Mouse (Mus musculus): ENCODE results near the gene Foxp1.

The Foxp1 gene

GRCm38 (mm10) chr6:99439878-99440361 lies 82.6 kb downstream of the Foxp1 start:
- no peak for DNase-seq (ENCODE audit: low spot score in 2 of 2)

DNA sequence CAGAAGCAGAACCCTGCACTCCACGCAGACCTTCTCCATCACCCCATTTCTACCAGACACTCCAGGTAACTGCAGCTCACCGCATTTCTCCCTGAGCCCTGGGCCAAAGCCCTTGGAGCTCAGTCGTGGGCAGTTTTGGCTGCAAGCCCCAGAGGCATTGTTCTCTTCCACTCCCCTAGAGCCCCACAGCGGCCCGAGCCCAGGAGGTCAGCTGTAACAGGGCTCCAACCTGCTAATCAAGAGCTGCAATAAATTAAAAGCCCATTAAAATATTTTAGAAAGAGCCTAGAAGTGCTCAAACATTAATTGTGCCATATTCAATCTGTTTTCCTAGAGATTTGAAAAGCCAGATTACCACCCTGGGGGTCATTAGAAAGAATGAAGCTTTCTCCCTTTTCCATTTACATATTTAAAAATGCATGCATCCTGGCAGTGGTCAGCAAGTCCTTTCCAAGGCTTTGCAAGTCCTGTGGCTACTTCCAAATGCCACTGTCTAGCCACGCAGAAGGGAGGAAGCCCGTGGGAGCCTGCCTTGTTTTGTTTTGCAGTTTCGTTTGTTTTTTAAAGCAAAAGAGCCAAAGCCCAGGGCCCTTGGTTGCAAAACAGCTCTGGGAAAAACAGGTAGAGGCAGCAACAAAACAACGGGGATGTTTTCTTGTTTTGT lies 83.2 kb downstream of the Foxp1 start:
- DNase-seq (ENCODE audit: low spot score in 2 of 2) = no peak

DNA sequence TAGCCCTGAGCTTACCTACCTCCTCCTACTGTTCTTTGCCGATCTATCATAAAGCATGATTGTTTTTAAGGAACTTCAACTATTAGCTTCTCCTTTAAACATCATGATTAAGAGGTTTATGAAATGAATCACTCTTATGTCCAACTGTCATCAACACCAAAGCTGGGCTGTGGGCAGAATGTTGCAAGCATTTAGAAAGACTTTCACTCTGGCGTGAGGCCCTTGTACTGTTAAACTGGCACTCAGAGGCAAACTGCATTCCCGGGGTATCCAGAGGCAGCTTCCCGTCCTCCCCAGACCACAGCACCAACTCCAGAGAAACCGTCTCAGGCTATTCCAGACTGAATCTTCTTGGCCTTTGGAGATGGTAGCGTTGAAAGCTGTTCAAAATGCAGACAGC lies 86.2 kb downstream of the Foxp1 start:
- DNase-seq (ENCODE audit: low spot score in 2 of 2) = no peak

GRCm38 (mm10) chr6:99435140-99435539 lies 87.4 kb downstream of the Foxp1 start:
- DNase-seq (ENCODE audit: low spot score in 2 of 2) = no peak

DNA sequence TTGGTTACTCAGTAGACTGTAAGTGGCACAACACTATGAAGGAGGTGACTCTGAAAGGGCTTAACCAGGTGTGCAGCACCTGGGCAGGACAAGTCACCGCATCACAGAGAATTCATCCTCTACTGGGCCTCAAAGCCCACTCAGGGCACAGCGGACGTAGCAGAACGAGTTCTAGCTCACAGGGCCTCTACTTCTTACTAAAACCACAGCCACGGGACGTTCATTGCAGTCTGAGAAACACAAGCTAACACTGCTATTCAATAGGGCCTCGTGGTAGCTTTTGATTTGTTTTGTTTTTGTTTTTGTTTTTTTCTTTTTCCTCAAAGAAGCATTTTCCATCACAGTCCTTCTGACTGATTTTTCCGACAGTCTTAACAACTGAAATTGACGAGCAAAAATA lies 89.5 kb downstream of the Foxp1 start:
- no peak for DNase-seq (ENCODE audit: low spot score in 2 of 2)

DNA sequence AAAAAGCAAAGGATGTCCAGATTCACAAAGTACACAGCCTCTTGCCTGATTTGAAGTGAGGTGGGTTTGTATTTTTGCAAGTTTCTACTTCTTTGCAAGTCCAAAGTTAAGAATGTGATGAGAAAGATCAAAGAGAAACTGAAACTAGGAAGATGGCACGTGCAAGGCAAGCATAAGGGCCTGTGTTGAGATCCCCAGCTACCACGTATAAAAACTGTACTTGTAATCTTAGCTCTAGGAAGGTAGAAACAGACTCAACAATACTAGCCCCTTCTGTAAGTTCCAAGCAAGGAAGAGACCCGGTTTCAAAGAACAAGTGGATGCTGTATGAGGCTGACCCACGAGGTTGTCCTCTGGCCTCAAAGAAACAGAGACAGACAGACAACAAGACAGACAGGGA lies 90.6 kb downstream of the Foxp1 start:
- no peak for DNase-seq (ENCODE audit: low spot score in 2 of 2)

- DNase-seq (ENCODE audit: low spot score in 2 of 2) = no peak
Observed at GRCm38 (mm10) chr6:99430560-99430959, 92.0 kb downstream of the Foxp1 start.

GRCm38 (mm10) chr6:99429378-99430131 lies 93.0 kb downstream of the Foxp1 start:
- DNase-seq (ENCODE audit: low spot score in 2 of 2) = no peak

GRCm38 (mm10) chr6:99428961-99429360 lies 93.6 kb downstream of the Foxp1 start:
- no peak for DNase-seq (ENCODE audit: low spot score in 2 of 2)

DNA sequence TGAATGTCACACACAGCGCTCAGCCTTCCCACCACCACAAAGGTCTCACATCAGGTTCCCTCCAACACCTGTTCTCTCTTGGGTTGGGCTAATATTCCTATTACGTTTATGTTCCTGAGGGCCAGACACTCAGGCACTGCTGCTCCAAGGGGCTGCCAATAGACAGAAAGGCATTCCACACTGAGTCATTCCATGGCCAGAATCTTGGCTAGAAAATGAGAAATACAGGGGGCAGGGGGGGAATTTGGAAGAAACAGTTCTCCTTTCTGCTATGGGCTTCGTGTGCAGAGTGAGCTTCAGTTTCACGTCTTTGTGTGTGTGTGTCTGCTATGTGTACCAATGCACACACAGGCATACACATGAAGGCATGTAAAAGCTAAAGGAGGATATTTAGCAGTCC lies 95.2 kb downstream of the Foxp1 start:
- no peak for DNase-seq (ENCODE audit: low spot score in 2 of 2)

- no peak for DNase-seq (ENCODE audit: low spot score in 2 of 2)
Observed at GRCm38 (mm10) chr6:99425044-99425443, 97.5 kb downstream of the Foxp1 start.

- DNase-seq (ENCODE audit: low spot score in 2 of 2) = no peak
Observed at GRCm38 (mm10) chr6:99420666-99421065, 101.9 kb downstream of the Foxp1 start.

DNA sequence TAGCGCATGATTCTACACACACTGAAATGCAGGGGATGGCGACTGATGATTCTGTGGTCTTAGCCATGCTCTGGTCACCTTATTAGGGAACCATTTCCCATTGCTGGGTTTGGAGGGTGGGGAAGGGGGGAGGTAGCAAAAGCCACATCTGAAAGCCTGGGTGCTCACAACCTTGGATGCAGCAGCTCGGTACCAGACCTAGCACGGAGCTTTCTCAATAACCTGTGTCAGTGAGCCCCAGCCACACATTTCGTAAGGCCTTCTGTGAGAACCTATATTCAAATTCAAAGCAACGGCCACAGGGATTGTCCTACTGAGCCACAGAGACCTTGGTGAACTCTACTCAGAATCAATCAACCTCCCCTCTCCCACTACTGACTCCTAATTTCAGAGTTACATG lies 109.9 kb downstream of the Foxp1 start:
- no peak for DNase-seq (ENCODE audit: low spot score in 2 of 2)

DNA sequence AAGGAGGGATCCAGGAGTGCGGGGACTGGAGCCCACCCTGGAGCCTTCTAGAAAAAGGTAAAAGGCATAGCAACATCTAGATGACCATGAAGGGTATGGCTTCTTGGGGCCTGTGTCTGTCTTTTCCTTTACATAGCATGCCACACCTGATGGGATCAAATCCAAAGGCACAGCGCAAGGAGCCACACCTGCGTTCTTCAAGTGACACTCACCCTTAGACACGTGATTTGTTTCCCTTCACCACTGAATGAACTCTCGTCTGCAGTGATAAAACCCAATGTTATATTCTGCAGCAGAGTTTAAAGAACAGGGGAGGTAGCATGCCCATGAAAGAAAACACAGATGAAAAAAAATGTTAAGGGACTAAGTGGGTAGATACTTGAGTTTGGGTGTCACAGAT lies 112.9 kb downstream of the Foxp1 start:
- DNase-seq (ENCODE audit: low spot score in 2 of 2) = no peak

GRCm38 (mm10) chr6:99408880-99409279 lies 113.6 kb downstream of the Foxp1 start:
- no peak for DNase-seq (ENCODE audit: low spot score in 2 of 2)

DNA sequence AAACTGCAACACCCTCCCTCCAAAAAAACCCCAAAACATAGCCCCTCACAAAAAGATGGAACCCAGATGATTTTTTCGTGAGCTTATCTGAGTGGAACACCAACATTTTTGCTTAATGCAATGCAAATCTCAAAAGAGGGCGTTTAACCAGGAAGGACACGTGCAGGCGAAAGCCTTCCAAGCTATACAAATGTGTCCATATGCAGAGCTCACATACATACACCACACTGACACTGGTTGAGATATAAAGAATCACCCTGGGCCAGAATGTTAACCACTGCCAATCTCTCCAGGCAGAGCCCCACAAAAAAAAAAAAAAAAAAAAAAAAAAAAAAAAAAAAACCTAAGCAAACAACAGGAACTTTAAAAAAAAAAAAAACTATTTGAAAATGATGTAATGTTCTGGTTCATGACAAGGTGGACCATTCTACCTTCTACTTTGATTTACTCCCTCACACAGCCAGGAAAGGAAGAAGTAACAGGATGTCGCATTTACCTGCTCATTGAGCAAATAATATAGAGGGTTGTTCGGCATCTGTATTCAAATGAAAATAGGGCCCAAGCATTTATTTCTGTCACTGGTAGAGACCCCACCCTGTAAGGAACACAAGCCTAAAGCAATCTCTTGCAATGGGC lies 118.6 kb downstream of the Foxp1 start:
- no peak for DNase-seq (ENCODE audit: low spot score in 2 of 2)

DNA sequence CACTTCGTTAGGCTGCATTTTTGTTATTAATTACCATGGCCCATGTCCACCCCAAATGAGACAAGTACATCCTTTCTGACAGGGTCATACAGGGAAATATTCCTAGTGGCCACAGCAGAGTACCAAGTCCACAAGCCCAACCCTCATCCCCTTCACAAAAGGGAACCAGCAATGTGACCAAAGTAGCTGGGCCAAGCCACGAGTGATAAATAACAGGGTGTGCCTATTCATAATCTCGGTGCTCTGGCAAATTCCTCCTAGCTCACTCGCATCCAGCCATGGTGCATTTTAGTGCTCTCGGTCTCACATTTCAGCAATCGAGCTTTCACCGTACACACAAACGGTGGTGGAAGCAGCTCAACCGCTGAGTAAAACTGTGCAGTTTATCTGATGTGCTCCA lies 119.6 kb downstream of the Foxp1 start:
- no peak for DNase-seq (ENCODE audit: low spot score in 2 of 2)

DNA sequence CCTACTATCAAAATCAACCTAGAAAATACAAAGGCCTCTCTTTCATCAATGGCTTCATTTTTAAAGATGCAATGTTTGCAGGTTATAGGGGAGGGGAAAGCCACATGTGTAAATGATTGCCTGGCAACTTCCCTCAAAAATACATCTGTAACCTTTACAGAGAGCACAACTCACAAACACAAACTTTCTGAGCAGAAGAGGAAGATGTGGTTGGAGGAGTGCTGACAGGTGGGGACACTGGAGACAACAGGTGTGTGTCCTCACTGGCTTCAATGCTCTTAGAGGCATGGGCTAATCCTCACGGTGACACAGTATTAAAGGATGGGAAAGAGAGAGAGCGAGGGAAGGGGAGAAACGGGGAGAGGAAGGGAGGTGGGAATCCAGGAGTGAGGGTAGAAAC lies 120.2 kb downstream of the Foxp1 start:
- no peak for DNase-seq (ENCODE audit: low spot score in 2 of 2)

DNA sequence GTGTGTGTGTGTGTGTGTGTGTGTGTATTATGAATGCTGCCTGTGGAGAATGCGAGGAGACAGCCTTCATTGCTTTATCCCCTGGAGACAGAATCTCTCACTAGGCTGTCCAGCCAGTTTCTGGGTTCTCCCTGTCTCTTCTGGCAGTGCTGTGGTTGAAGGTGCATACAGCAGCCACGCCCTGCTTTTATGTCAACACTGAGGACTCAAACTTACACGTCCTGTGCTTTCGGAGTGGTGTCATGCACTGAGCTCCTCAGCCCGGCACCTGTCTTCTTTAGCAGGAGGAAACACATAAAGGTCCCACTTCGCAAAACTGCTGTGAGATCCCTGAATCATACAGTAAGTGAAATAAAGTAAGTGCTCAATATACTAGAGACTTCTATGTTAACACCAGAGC lies 120.7 kb downstream of the Foxp1 start:
- DNase-seq (ENCODE audit: low spot score in 2 of 2) = no peak

DNA sequence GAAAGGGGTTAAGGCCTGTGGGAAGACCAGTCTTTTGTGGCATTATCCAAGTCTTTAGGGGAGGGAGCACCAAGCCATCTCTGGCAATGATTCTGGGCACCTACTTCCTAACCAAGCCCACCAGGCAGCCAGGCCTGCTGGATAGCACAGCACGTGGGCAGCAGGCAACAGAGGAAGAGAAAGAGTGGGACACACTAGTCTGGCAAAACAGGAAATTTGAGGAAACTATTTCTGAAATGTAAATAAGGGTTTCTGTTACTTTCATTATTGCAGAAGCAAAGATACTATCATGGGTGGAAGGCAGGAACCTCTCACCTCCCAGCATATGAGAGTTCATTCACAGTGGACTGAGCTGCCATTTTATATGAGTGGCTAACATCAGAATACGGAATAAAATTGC lies 121.3 kb downstream of the Foxp1 start:
- DNase-seq (ENCODE audit: low spot score in 2 of 2) = no peak

- DNase-seq (ENCODE audit: low spot score in 2 of 2) = no peak
Observed at GRCm38 (mm10) chr6:99395745-99396144, 126.8 kb downstream of the Foxp1 start.

- no peak for DNase-seq (ENCODE audit: low spot score in 2 of 2)
Observed at GRCm38 (mm10) chr6:99394801-99395200, 127.7 kb downstream of the Foxp1 start.

- DNase-seq (ENCODE audit: low spot score in 2 of 2) = no peak
Observed at GRCm38 (mm10) chr6:99392484-99392883, 130.0 kb downstream of the Foxp1 start.
